Mouse (Mus musculus): Measurements from ENCODE around the gene Snd1. TPM values are rescaled to one million over a fixed set of nuclear protein-coding genes. Genes with fewer than 3 reads are reported as not detected.

Gene Snd1
- total and polyA plus RNA-seq, 3 experiments, result 83.7 to 377 (median 210) TPM

GRCm38 (mm10) chr6:28729649-28730048 lies 254.7 kb downstream of the Snd1 start:
- peaks cover 0 to 12% of the 10 kb centered on the region in 2 experiments; a peak in 1 of 4 replicates for H3K4me1 ChIP-seq (ENCODE audit: control insufficient read depth in 1 of 2, insufficient read depth in 2 of 2)
- no peaks in the 10 kb centered on the region for H3K9me3 ChIP-seq (replicated peaks; ENCODE audit: low read length)
- H3K9ac ChIP-seq (ENCODE audit: insufficient read depth, low read depth), result no peak overlapping the region
- TF ChIP-seq USF1 (IDR thresholded peaks at IDR 0.05; ENCODE audit: low read depth, low read length) (no peak), MAZ (IDR thresholded peaks at IDR 0.05; ENCODE audit: low read depth, low read length) (no peak), NELFE (IDR thresholded peaks at IDR 0.05; ENCODE audit: low read depth, low read length) (no peak), EP300 (IDR thresholded peaks at IDR 0.05; ENCODE audit: low read length) (no peak), ZNF384 (IDR thresholded peaks at IDR 0.05; ENCODE audit: low read depth, low read length) (no peak), E2F4 (IDR thresholded peaks at IDR 0.05; ENCODE audit: insufficient replicate concordance, low read depth, low read length) (no peak), IRF4 (IDR thresholded peaks at IDR 0.05; ENCODE audit: low read depth, low read length) (no peak), JUN (IDR thresholded peaks at IDR 0.05; ENCODE audit: insufficient read depth, low read depth, low read length) (no peak), CHD1 (IDR thresholded peaks at IDR 0.05; ENCODE audit: low read depth, low read length) (no peak), UBTF (IDR thresholded peaks at IDR 0.05; ENCODE audit: low read depth, low read length) (no peak), POLR2AphosphoS2 (IDR thresholded peaks at IDR 0.05; ENCODE audit: low read depth, low read length) (no peak), TCF12 (IDR thresholded peaks at IDR 0.05; ENCODE audit: low read depth, low read length) (no peak), RAD21 (IDR thresholded peaks at IDR 0.05; ENCODE audit: low read depth, low read length) (no peak), ETS1 (conservative IDR thresholded peaks at IDR 0.05; ENCODE audit: low read depth, low read length) (no peak), ELF1 (IDR thresholded peaks at IDR 0.05; ENCODE audit: low read depth, low read length) (no peak), MXI1 (IDR thresholded peaks at IDR 0.05; ENCODE audit: low read depth, low read length) (no peak), POLR2A (IDR thresholded peaks at IDR 0.05; ENCODE audit: low read depth, low read length) (no peak), JUND (conservative IDR thresholded peaks at IDR 0.05; ENCODE audit: low read depth, low read length) (no peak)
- in situ Hi-C loops (cut with MboI; ENCODE audit: low pct_ligation_motif_present, low pct_unique_long_range_greater_than_20kb, low sequenced_read_pairs) (no loop called here), dilution Hi-C loops (cut with MboI; ENCODE audit: extremely low pct_ligation_motif_present, extremely low pct_unique_long_range_greater_than_20kb, low sequenced_read_pairs) (no loop called here)
- no peak overlapping the region for H3K4me3 ChIP-seq (replicated peaks in 1 of 3; ENCODE audit: low read depth in 2 of 3, low read length in 2 of 3, poor library complexity in 1 of 3)
- H3K27me3 ChIP-seq (replicated peaks), result no peaks in the 10 kb centered on the region
- H3K4me2 ChIP-seq (ENCODE audit: insufficient read depth, low read depth, poor library complexity, severe bottlenecking), result no peak overlapping the region
- no peaks in the 10 kb centered on the region for H3K79me2 ChIP-seq (replicated peaks; ENCODE audit: control insufficient read depth, extremely low read depth, insufficient read depth, poor library complexity, severe bottlenecking)
- H3K36me3 ChIP-seq (replicated peaks in 1 of 2; ENCODE audit: control insufficient read depth in 1 of 2, insufficient read depth in 1 of 2, low read length in 1 of 2), result peaks cover 18 to 76% of the 10 kb centered on the region in 2 experiments
- no peak overlapping the region for H3K27ac ChIP-seq (ENCODE audit: insufficient read depth, low read depth)
- DNase-seq (ENCODE audit: extremely low read depth), result no peak

- Histone ChIP-seq H3K36me3 (replicated peaks in 1 of 2; ENCODE audit: control insufficient read depth in 1 of 2, insufficient read depth in 1 of 2, low read length in 1 of 2) (peaks cover 6 to 60% of the 10 kb centered on the region in 2 experiments), H3K9ac (ENCODE audit: insufficient read depth, low read depth) (no peak overlapping the region), H3K4me2 (ENCODE audit: insufficient read depth, low read depth, poor library complexity, severe bottlenecking) (no peak overlapping the region), H3K27ac (ENCODE audit: insufficient read depth, low read depth) (no peak overlapping the region; the same call in 1 of the 2 replicates), H3K27me3 (replicated peaks) (no peaks in the 10 kb centered on the region), H3K79me2 (replicated peaks; ENCODE audit: control insufficient read depth, extremely low read depth, insufficient read depth, poor library complexity, severe bottlenecking) (no peaks in the 10 kb centered on the region; the same call in 1 of the 2 replicates), H3K4me1 (ENCODE audit: control insufficient read depth in 1 of 2, insufficient read depth in 2 of 2) (peaks cover 0 to 12% of the 10 kb centered on the region in 2 experiments; a peak in 1 of 4 replicates), H3K9me3 (replicated peaks; ENCODE audit: low read length) (no peaks in the 10 kb centered on the region), H3K4me3 (replicated peaks in 1 of 3; ENCODE audit: low read depth in 2 of 3, low read length in 2 of 3, poor library complexity in 1 of 3) (no peak overlapping the region)
- no peak for TF ChIP-seq TCF12 (IDR thresholded peaks at IDR 0.05; ENCODE audit: low read depth, low read length)
- TF ChIP-seq MAX (IDR thresholded peaks at IDR 0.05; ENCODE audit: low read length), result no peak
- TF ChIP-seq MAZ (IDR thresholded peaks at IDR 0.05; ENCODE audit: low read depth, low read length), result no peak
- TF ChIP-seq USF2 (conservative IDR thresholded peaks at IDR 0.05; ENCODE audit: low read depth, low read length), result no peak
- TF ChIP-seq ZNF384 (IDR thresholded peaks at IDR 0.05; ENCODE audit: low read depth, low read length), result no peak
- TF ChIP-seq MXI1 (IDR thresholded peaks at IDR 0.05; ENCODE audit: low read depth, low read length), result no peak
- no peak for TF ChIP-seq TBP (conservative IDR thresholded peaks at IDR 0.05; ENCODE audit: low read depth, low read length)
- no peak for TF ChIP-seq ELF1 (IDR thresholded peaks at IDR 0.05; ENCODE audit: low read depth, low read length)
- TF ChIP-seq CHD1 (IDR thresholded peaks at IDR 0.05; ENCODE audit: low read depth, low read length), result no peak
- no peak for TF ChIP-seq POLR2AphosphoS2 (IDR thresholded peaks at IDR 0.05; ENCODE audit: low read depth, low read length)
- no peak for TF ChIP-seq ZC3H11A (IDR thresholded peaks at IDR 0.05; ENCODE audit: low read depth, low read length)
- no peak for TF ChIP-seq MYC (IDR thresholded peaks at IDR 0.05; ENCODE audit: low read depth, low read length)
- no peak for TF ChIP-seq ZMIZ1 (IDR thresholded peaks at IDR 0.05; ENCODE audit: low read depth, low read length)
- TF ChIP-seq PAX5 (IDR thresholded peaks at IDR 0.05; ENCODE audit: low read length), result no peak
- no peak for TF ChIP-seq HCFC1 (IDR thresholded peaks at IDR 0.05; ENCODE audit: low read depth, low read length)
- DNase-seq (ENCODE audit: extremely low read depth), result no peak
- in situ Hi-C loops (cut with MboI; ENCODE audit: low pct_ligation_motif_present, low pct_unique_long_range_greater_than_20kb, low sequenced_read_pairs), result no loop called here
- dilution Hi-C loops (cut with MboI; ENCODE audit: extremely low pct_ligation_motif_present, extremely low pct_unique_long_range_greater_than_20kb, low sequenced_read_pairs), result no loop called here
These were observed 256.3 kb downstream of the Snd1 start for GRCm38 (mm10) chr6:28731246-28731645.
